Mouse (Mus musculus): ENCODE results near the gene Nkx2-5.

Nkx2-5 gene

GRCm38 (mm10) chr17:26835956-26836355 lies 8.9 kb downstream of the Nkx2-5 start:
- DNase-seq = no peak

GRCm38 (mm10) chr17:26834966-26835755 lies 9.6 kb downstream of the Nkx2-5 start:
- no peak for DNase-seq

- no peak for DNase-seq
Observed at GRCm38 (mm10) chr17:26834302-26834965, 10.4 kb downstream of the Nkx2-5 start.

GRCm38 (mm10) chr17:26833806-26834205 lies 11.0 kb downstream of the Nkx2-5 start:
- DNase-seq = no peak

GRCm38 (mm10) chr17:26826131-26826530 lies 18.7 kb downstream of the Nkx2-5 start:
- DNase-seq = no peak

GRCm38 (mm10) chr17:26817776-26818175 lies 27.0 kb downstream of the Nkx2-5 start:
- no peak for DNase-seq

GRCm38 (mm10) chr17:26816810-26817209 lies 28.0 kb downstream of the Nkx2-5 start:
- no peak for DNase-seq

GRCm38 (mm10) chr17:26813497-26813896 lies 31.3 kb downstream of the Nkx2-5 start:
- no peak for DNase-seq

GRCm38 (mm10) chr17:26812607-26813006 lies 32.2 kb downstream of the Nkx2-5 start:
- no peak for DNase-seq

GRCm38 (mm10) chr17:26802886-26803285 lies 41.9 kb downstream of the Nkx2-5 start:
- no peak for DNase-seq

- DNase-seq = no peak
Observed at GRCm38 (mm10) chr17:26797379-26798128, 47.3 kb downstream of the Nkx2-5 start.

- DNase-seq = no peak
Observed at GRCm38 (mm10) chr17:26795386-26795785, 49.4 kb downstream of the Nkx2-5 start.

- DNase-seq = peak; percentile 55 to 84
Observed at GRCm38 (mm10) chr17:26794744-26795143, 50.1 kb downstream of the Nkx2-5 start.

GRCm38 (mm10) chr17:26793068-26793765 lies 51.6 kb downstream of the Nkx2-5 start:
- DNase-seq = no peak

- no peak for DNase-seq
Observed at GRCm38 (mm10) chr17:26792096-26792495, 52.7 kb downstream of the Nkx2-5 start.

- no peak for DNase-seq
Observed at GRCm38 (mm10) chr17:26791580-26791979, 53.2 kb downstream of the Nkx2-5 start.

GRCm38 (mm10) chr17:26790269-26791214 lies 54.3 kb downstream of the Nkx2-5 start:
- DNase-seq = no peak

- DNase-seq = no peak
Observed at GRCm38 (mm10) chr17:26789460-26790268, 55.1 kb downstream of the Nkx2-5 start.

- no peak for DNase-seq
Observed at GRCm38 (mm10) chr17:26788986-26789385, 55.8 kb downstream of the Nkx2-5 start.
